Mouse (Mus musculus) gastrocnemius, postnatal 10 days (tissue): ENCODE data around the gene Dph2. TPM values are rescaled to one million over a fixed set of nuclear protein-coding genes. Genes with fewer than 3 reads are reported as not detected.
A peak's percentile ranks its signal among the peaks of the same experiment; 100 is the strongest.

ENCODE experiments used
- DNase-seq: peaks from one replicate; pipeline ENCODE4 v3.0.0; 2021; ENCODE audit warnings: mixed read lengths
- total RNA-seq, 2 experiments: library from RNA; stranded (reverse); gene quantifications; 2 replicates each; pipeline ENCODE4 v1.2.3; 2021

The Dph2 gene
- total RNA-seq, 2 experiments from 2014 or later, result 3.1 to 3.3 TPM

DNA sequence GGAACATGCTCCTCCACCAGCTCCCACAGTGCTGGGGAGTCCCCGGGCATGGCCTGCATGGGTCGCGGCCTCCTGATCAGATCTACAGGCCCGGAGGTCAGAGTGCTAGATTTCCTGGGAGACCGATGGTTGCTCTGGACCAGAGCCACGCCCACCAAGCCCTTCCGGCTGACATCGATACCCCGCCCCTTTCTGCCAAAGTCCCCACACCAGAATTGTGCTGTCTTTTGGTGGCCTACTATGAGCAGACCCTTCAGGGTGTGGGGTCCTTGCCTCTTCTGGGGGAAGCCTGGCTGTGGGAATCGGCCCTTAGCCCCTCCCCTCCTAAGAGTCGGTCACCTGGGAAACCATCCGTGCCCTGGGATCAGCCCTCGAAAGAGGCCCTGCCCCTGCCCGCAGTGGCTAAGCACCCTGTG is 19.4 kb downstream of the Dph2 start, which contains the start of gene Ccdc24:
Ccdc24 (minus strand) TSS at position 87 of the 416 bp plus-strand sequence.
- no peak for DNase-seq

DNA sequence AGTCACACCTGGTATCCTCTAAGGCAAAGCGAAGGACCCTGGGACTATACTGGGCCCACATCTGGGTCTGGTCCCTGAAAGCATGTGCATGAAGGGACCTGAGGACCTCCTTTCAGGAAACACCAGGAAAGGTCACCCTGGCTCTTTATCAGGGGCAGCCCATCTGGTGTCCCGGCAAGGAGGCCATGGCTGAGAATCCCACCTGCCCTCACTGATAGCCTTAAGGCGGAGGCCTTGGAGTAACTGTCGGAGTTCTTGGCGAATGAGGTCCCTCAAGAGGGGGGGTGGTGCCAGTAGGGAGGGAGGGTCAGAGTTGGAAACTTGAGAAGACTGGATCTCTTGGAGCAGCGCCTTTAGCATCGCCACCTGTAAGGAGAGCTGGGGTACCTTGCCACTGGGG is 20.0 kb downstream of the Dph2 start:
- DNase-seq, result no peak

DNA sequence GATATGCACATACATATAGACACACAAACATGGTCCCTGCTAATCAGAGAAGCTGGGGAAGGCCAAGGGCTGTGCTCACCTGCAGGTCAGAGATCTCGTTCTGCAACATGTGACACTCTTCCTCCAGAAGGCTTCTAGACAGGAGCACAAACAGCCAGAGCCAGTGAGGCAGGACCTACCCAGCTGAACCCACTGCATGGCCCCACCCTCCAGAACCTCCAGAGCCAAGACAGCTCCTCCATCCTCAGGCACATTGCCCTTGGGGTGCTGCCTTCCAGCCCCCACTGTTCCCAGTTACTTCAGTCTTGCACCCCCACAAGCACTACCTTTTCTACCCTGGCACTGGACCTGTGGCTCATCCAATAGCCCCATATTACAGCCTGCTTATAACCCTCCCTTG is 21.4 kb downstream of the Dph2 start:
- no peak for DNase-seq

DNA sequence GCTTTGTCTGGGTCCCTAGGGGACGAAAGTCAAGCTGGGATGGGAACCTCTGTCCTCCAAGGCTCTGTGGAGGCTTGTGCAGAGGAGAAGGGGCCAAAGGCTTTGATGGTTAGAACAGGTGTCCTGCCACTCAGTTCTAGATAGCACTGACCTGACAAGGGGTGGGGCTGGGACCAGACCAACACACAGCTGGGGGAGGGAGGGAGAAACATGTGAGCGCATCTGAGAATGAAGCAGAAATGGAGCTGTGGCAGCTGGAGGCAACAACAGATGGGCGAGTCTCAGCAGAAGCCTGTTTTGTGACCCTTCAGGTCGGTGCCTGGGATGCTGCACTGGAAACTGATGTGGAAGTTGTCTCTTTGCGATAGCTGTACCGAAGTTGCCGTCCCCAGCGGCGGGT is 22.5 kb downstream of the Dph2 start:
- no peak for DNase-seq

DNA sequence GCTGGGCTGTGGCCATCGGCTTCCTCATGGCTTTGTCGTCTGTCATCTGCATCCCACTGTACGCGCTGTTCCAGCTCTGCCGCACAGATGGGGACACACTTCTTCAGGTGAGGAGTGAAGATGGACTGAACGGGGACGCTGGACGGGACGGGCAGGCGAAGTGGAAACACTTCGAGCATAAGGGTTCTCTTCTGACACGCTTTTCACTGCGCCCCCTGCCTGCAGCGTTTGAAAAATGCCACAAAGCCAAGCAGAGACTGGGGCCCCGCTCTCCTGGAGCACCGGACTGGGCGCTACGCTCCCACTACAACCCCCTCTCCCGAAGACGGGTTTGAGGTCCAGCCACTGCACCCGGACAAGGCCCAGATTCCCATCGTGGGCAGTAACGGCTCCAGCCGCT is 24.0 kb downstream of the Dph2 start:
- peak; percentile 70 for DNase-seq

DNA sequence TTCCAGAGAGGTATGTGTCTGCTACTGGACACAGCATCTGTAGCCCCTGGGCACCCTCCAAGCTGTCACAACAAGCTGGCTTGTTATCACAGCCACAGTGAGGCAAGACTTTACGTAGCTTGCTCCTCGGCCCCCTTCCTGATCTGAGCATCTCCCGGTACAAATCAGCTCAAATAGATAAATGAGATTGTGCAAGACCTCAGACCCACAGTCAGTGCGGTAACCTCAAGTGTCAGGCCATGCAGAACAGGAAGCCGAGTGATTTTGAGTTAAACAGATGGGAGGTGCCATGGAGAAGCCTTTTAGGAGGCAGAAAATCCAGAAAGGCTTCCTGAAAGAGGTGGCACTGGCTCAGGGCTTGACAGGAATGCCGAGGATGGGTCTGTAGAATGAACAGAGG is 24.8 kb downstream of the Dph2 start:
- DNase-seq, result no peak

DNA sequence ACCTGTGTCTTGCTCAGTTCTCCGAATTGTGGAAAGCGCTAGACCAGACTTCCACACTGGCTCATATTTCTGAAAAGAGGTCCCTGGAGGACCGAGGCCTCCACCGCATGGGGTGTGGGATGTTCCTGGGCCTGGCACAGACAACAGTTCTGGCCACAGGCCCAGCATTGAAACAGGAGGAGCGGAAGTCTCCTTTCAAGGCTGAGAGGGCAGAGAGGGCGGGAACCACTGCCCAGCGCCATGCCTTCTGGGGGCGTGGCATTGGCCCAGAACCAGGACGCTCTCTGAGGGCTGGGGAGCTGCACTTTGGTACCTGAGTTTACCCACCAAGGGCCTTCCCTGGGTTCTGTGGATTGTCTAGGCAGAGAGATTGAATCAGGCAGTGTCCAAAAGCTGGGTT is 25.7 kb downstream of the Dph2 start:
- DNase-seq, result peak; percentile 75

DNA sequence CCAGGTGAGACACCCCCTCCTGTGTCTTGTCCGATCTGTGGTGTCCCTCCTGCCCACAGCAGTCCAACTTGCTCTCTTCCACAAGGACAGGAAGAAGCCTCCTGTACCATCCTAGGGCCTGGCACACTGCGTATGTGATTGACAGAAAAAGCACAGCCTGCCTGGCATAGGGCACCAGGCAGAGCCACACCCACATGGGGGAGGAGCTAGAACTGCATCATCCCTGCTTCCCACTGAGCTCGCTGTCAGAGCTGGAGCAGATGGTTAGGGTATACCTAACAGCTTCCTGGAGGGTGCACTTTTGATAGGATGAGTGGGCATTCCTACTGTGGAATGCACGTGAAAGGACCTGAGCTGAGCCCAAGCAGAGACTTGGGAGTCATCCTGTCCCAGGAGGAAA is 29.0 kb downstream of the Dph2 start:
- DNase-seq, result no peak

DNA sequence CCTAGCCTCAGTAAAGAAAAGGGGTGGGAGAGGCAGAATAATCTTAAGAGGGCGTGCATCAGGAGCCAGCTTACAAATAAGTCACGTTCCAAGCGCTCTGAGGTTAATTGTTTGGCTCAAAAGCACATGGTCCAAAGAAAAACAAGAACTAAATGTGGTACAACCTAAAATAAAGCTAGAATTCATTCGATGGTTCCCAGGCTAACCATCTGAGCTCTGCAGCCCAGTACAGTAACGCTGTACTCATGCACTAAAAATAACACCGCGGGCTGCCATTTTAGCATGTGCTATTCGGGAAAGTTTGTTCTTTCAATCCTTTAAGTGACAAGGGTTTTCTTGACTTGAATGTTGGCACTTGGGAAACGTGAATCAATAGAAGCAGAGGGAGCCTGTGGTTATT is 31.3 kb downstream of the Dph2 start:
- DNase-seq, result no peak

DNA sequence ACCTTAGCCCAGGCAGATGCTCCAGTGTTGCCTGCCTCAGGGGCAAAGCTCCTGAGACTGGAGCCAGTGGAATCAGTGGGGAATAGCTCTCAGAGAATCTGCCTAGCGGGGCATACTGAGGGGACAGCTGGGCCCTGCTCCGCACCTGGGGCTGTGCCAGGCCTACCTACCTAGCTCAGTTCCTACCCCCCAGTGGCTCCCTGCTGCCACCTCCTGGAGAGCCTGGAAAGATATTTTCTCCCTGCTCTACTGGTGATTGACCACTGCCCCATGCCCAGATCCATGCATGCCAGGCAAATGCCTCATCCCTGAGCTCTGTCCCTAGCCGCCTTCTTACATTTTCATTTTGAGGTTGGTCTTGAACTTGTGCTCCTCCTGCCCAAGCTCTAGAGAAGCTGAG is 33.0 kb downstream of the Dph2 start:
- DNase-seq, result peak; percentile 81

DNA sequence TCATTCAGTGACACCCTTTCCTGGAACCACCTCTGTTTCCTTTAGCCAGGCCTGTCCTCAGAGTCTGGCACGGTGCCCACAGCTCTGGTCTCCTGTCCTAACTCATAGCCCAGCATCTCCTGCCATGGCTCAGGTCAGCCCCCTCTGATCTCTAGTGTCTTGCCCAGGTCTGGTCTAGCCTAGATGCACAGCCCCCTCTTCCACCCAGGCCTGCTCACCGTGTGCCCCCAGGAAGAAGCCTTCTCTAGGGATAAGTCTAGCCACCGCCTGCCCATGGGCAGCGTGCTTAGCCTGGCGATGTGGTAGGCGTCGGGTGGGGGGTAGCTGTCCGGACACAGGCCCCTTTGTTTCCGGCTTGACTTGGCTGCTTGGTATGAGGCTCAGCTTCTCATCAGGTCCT is 36.7 kb downstream of the Dph2 start:
- no peak for DNase-seq

DNA sequence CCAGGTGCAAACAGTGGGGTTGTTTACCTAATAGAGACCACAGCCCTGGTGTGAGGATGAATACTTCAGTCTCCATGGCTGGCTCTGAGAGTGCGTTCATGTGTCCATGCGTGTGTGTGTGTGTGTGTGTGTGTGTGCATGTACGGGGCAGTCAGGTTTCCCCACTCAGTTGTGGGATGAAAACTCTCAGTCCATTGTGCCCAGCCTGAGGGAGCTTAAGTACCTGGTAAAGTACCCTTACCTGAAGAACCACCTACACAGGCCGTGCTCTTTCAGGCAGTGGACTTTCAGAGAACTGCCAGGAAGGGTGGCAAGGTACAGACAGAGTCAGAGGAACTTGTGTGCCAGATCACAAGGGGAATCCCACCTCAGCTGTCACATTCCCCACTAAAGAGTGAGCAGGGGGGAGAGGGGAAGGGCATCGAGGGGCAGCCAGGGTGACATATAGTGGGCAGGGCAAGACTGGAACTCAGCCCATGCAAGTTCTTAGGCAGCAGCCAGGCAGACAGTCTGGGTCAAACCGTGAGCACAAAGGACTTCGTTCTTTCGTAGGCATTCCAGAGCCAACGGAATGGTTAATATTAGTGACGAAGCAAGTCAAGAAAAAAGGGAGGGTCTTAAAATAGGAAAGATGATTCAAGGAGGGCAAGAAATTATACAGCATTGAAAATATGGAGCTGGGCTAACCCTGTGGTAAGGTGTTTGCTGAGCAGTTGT is 39.5 kb downstream of the Dph2 start:
- DNase-seq, result no peak

DNA sequence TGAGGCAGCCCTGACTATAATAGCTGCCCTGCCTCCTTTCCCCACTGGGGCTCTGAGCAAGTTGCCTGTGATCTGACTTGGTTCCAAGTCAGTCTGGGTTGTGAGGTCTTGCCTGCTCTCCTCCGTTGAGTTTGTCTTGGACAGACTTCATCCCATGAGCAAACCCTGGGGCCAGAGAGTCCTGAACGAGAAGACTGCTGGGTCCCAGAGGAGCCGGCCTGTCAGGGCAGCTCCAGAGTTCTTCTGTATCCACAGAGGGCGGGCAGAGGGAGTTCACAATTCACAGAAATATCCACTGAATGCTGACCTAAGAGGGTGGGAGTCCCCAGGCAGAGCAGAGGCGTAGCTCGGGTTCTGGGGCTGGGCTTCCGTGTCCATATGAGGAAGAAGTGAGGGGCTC is 41.0 kb downstream of the Dph2 start:
- no peak for DNase-seq

DNA sequence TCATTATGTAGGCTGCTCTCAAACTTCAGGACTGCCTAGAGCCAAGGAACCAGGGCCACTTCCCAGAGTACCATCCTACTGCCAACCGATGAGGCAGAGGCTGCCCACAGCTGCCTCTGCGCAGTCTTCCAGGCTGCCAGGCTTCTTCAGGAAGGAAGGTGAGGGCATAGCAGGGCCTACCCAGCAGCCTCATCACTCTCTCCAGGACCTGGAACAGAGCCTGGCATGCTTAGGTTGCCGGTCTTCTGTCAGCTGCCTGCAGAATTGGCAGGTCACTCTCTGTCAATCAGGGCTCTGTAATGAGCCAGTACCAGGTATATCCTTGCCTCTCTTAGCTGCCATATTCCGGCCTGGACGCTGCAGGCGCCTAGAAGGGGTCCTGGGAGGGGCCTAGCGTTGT is 41.7 kb downstream of the Dph2 start:
- DNase-seq, result no peak

DNA sequence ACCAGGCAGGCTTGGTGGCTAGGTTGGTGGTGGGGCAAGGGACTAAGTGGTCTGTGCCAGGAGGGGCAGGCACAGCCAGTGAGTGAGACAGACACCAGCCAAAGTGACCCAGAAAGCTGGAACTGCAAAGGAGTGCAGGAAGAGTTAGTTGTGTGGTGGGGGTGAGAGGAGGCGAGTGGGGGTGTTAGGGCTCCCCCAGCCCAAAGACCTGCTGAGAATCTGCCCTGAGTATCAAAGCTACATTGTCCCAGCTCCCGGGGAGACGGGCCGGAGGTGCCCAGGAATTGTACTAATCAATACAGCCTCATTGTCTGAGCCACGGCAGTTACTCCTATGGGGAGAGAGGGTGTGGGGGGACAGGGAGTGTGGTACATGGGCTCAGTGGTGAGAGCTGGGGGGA is 42.3 kb downstream of the Dph2 start:
- no peak for DNase-seq

DNA sequence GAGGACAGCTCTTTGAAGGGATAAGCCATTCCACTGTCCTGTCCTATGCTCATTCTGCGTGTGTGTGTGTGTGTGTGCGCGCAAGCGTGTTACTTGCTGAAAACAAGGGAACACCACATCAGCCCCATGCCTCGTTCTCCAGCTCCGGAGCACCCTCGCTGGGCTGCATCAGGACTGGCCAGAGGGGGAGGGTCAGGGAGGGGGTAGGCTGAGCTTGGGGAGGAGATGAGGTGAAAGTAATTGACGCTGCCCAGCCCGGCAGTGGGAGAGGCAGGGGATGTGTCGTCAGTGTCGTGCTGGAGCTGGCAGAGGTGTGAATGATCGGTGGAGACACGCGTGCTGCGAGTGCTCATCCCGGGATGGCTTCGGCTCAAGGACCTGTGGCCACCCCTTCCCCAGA is 42.8 kb downstream of the Dph2 start:
- DNase-seq, result no peak

DNA sequence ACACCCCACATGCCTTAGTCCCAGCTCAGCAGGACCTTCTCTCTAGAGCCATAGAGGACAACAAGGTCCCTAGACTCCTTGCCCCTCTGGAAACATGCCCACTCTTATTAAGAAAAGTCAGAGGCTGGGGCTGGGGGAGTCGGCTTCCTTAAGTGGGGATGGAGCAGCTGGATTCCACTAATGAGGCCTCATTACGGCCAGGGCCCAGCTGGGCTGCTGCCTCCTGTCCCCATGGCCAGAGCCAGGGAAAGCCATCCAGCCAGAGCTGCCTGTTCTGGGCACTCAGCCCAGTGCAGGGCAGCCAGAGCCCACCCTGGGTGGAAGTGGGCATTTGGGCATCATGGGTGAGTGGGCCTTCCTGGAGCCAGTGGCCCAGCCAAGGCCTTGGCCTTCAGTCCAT is 44.8 kb downstream of the Dph2 start:
- DNase-seq, result no peak

DNA sequence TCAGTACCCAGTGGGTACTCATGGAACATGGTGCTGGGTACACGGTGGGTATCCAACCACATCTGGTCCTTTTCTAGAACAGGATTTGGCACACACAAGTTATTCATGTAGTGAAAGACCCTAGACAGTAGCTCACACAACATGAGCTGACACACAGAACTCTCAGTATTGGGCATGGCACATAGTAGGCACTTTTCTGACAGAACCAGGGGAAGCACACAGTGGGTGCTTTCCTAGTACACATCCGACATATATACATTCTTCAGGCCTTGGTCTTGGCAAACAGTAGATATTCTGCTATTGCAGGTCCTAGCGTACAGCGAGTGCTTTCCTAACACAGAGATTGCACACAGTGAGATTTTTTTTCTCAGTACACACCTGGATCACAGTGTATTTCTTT is 45.6 kb downstream of the Dph2 start:
- no peak for DNase-seq

DNA sequence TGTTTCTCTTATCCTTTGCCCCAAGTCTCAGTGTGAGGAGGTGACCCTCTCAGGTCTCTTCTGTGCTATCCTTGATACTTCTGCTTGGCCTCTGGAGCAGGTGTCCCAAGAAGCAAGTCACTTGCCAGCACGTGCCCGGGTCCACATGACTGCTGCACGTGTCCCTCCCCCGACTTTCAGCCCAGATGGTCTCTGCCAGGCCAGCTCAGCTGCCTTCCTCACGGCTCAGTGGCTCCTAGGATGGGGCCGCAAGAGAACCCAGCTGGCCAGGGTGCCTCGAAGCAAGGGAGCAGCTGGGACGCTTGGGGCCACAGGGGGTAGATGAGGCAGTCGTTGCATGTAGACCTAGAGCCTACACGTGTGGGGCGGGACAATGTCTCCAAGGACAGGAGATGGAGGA is 46.5 kb downstream of the Dph2 start:
- DNase-seq, result no peak

DNA sequence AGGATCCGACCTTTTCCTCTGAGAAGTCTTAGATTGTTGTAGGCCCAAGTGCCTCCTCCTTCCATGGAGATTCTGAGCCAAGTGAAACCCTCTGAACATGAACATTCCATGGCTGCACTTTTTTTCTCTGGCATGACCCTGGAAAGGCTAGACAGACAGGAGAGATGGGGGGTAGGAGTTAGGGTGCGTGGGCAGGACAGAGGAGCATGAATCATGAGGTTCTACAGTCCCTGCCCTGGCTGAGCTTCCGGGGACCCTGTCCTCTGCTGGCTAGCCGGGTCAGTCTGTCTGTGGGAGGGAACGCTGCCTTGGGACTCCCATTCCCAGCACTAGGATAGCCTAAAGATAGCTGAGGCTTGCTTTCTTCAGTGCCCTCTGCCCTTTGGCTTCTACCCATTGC is 47.4 kb downstream of the Dph2 start:
- DNase-seq, result no peak

DNA sequence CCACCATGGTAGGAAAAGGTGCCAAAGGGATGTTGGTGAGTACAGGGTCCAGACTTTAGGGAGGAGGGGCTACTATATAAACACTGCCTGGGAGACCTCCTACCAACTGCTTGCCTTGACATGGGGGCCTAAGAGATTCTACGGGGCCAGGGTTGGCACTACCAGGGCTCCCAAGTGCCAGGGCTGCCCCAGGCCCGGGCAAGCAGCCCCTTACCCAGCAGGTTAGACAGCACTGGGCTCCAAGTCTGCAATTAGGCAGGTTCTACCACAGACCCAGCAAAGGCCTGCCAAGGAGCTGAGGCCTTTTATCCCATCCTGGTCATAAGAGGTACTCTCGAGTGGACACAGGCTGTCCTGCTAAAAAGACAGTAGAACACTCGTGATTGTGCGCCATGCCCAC is 48.7 kb downstream of the Dph2 start:
- no peak for DNase-seq

DNA sequence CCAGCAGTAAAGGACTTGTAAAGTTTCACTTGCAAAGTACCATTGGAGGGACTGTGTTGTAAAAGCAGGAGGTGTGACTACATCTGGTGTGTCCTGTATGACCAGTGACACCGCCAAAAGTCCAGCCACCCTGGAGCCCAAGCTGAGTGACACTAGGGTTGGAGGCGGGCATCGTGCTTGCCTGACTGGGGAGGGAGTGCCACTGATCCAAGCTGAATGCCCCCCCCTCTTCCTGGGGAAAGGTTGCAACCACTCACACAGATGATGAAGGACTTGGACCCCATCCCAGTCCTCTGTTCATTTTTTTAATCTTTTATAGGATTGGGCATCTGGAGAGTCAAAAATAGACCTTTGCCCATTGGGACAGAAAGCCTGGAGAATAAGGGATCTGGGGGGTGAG is 50.3 kb downstream of the Dph2 start:
- DNase-seq, result no peak

DNA sequence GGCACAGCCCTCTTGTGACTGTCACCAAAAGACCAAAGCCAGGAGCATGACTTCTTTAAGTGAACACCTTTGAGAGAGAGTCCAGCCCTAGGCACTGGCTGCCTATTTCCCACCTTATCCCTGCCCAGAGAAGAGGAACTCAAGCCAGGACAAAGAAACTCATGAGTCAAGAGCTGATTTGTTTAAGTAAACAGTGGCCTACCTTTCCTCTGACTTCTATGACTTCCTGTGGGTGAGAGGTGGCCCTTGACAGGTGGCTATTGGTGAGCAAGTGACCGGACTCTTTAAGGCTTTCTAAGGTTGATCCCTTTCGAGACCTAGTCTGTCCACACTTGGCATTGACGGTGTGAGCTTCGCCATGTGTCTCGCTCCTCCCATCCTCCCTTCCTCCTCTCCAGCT is 51.0 kb downstream of the Dph2 start:
- no peak for DNase-seq

DNA sequence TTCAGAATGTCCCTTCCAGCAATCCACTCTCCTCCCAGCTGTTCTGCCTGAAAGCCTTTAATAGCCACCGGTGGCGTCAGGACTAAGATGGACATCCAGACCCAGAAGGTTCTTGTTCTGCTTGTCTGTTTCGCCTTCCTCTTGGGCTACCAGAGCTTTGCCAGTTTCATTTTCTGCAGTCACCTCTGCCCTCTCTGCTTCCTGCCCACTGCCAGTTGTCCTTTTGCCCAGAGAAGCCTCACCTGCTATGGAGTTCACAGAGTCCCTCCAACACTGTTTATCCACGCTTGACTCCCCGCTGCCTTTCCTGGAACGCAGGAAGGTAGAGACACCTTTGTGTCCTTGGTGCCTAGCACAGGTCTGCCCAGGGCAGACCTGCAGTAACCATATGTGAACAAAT is 52.5 kb downstream of the Dph2 start:
- no peak for DNase-seq
